Mouse (Mus musculus) midbrain, embryonic 10.5 days (tissue): ENCODE results near the gene Tarbp1. TPM values are rescaled to one million over a fixed set of nuclear protein-coding genes. Genes with fewer than 3 reads are reported as not detected.

ENCODE experiments used
- DNase-seq: peaks from one replicate; pipeline ENCODE4 v3.0.0-alpha.2; 2017; ENCODE audit warnings: low spot score
- H3K27ac ChIP-seq: fragments of 300-500 bp; sonication (generic); replicated peaks from 2 replicates; pipeline ENCODE4 v1.5.1; 2016; ENCODE audit warnings: mild to moderate bottlenecking
- H3K27me3 ChIP-seq: fragments of 300-500 bp; sonication (generic); 2 replicates; pipeline ENCODE4 v1.6.1; 2016; ENCODE audit warnings: low read depth, mild to moderate bottlenecking; ENCODE audit not compliant: poor library complexity, severe bottlenecking
- H3K36me3 ChIP-seq: fragments of 300-500 bp; sonication (generic); 2 replicates; pipeline ENCODE4 v1.6.1; 2016; ENCODE audit warnings: mild to moderate bottlenecking, moderate library complexity
- H3K4me1 ChIP-seq: fragments of 300-500 bp; sonication (generic); 2 replicates; pipeline ENCODE4 v1.6.1; 2016
- H3K4me3 ChIP-seq: fragments of 300-500 bp; sonication (generic); 2 replicates; pipeline ENCODE4 v1.5.1; 2016; ENCODE audit warnings: mild to moderate bottlenecking, moderate library complexity
- H3K9me3 ChIP-seq: fragments of 300-500 bp; sonication (generic); replicated peaks from 2 replicates; pipeline ENCODE4 v1.6.1; 2016; ENCODE audit warnings: mild to moderate bottlenecking
- WGBS: fragments of 180-500 bp; shearing (Covaris S2); methylation state at CpG from one replicate; pipeline ENCODE4 v1.1.7; 2016; 5-methylcytosine and 5-hydroxymethylcytosine counted together
- polyA plus RNA-seq: library from polyadenylated mRNA; unstranded; fragments of >200 nt; fragmentation: Nextera tagmentation; extraction: Ambion mirVana; gene quantifications from 2 replicates; pipeline ENCODE4 v1.2.1, GENCODE M21; 2016

Gene Tarbp1
- polyA plus RNA-seq, 1 experiment from 2014 or later = 2.0 TPM

DNA sequence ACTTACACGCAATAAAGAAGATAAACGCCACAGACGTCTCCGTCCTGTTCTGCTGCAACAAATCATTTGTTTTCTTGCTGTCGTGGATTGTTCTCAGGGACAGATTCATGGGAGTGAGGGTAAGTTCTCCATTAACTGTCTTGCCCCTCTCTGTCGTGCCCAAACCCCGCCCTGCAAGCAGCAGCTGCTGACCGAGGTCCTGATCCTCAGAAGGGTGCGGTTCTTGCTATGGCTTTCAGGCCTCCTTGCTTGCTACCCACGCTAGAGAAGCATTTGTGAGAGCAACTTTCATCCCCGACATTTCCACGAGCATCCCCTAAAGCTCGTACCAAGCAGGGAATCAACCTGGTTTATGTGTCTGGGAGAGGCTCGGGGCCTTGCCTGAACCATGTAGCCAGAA is 92.6 kb downstream of the Tarbp1 start:
- H3K27me3 ChIP-seq = no peaks in the 10 kb centered on the region; the same call in 1 of the 2 replicates
- DNase-seq = no peak

DNA sequence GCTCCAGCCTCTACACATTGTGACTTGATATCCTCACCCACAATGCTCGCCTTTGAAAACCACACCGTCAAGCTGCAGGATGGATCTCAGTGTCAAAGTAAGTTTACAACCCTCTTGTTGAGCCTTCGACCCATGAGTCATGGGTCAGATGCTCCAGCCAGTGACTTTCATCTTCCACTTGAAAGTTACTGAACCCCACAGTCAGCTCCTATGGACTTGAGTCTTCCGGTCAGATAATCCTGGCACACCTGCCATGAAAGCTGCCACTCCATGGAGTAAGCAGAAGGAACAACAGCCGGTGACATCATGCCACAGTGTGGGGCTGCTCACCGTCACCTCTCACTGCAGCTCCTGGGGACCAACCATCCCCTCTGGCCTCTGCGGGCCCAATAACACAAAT is 93.6 kb downstream of the Tarbp1 start:
- Histone ChIP-seq H3K27me3 (peaks cover 6% of the 10 kb centered on the region; the same call in 1 of the 2 replicates), H3K36me3 (no peaks in the 10 kb centered on the region), H3K9me3 (no peaks in the 10 kb centered on the region), H3K27ac (no peak overlapping the region), H3K4me3 (no peak overlapping the region), H3K4me1 (no peaks in the 10 kb centered on the region)
- DNase-seq = no peak
- WGBS = 83% methylated on average over 7 of the region's 7 CpGs

More for the DNA sequence above, 92.6 kb downstream of the Tarbp1 start:
- Histone ChIP-seq H3K9me3 (no peaks in the 10 kb centered on the region), H3K4me1 (no peaks in the 10 kb centered on the region), H3K36me3 (no peaks in the 10 kb centered on the region), H3K27ac (no peak overlapping the region), H3K4me3 (no peak overlapping the region)
- 47% methylated on average over 14 of the region's 14 CpGs for WGBS

DNA sequence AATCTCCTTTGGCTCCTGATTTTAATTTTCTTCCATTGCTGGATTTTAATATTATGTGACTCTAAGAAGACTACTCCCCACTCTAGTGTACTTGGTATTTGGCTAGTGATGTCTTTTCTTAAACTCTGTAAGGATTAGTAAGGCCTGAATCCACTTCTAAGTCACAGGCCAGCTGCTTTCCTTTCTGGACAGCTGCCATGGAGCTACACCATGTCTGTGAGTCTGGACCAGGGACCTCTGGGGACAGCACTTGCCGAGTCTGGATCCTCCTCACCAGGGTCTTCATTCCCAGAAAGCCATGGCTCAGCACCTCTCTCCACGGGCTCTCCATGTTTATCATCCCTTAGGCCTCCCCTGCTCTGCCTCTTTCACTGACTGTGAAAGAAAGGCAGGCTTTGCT is 94.7 kb downstream of the Tarbp1 start:
- Histone ChIP-seq H3K9me3 (no peaks in the 10 kb centered on the region), H3K27me3 (0 out of 2 replicates have a peak, but pooled peaks cover 6% of the 10 kb centered on the region), H3K4me3 (no peak overlapping the region), H3K4me1 (no peaks in the 10 kb centered on the region), H3K27ac (no peak overlapping the region), H3K36me3 (no peaks in the 10 kb centered on the region)
- WGBS = 59% methylated on average over 2 of the region's 2 CpGs
- DNase-seq = no peak

DNA sequence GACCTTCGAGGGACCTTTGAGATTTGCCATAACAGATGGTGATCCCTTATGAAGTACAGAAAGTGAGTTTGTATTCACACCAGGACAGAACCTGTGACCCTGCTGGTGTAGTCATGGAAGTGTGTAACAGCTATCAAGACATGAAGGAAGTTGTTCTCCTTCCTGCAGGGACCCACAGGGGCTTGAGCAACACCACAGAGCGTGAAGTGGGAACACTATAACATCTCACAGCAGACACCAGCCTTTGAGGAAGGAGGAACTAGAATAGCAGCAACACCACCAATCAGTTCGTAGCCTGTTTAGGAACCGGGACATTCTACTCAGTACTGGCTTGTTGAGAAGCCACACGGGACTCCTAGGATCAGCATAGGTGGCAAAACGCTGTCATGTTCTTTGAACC is 95.3 kb downstream of the Tarbp1 start:
- no peak overlapping the region for H3K27ac ChIP-seq
- no peak overlapping the region for H3K4me3 ChIP-seq
- DNase-seq = no peak
- H3K36me3 ChIP-seq = no peaks in the 10 kb centered on the region
- H3K27me3 ChIP-seq = 0 out of 2 replicates have a peak, but pooled peaks cover 6% of the 10 kb centered on the region
- WGBS = 89% methylated on average over 6 of the region's 6 CpGs
- no peaks in the 10 kb centered on the region for H3K4me1 ChIP-seq
- no peaks in the 10 kb centered on the region for H3K9me3 ChIP-seq

Other genes starting within 250 kb of the Tarbp1 start
- gene Slc35f3, start 176.5 kb downstream of the Tarbp1 start, polyA plus RNA-seq = 0.11 and 0.15 TPM in 2 replicates
- 42.5 and 49.4 TPM in 2 replicates for gene Coa6, start 52.5 kb downstream of the Tarbp1 start, polyA plus RNA-seq
- 3.8 and 4.0 TPM in 2 replicates for gene Irf2bp2, start 118.9 kb upstream of the Tarbp1 start, polyA plus RNA-seq